Mouse (Mus musculus) midbrain, embryonic 12.5 days (tissue): ENCODE measurements around the gene Ephb1. TPM values are rescaled to one million over a fixed set of nuclear protein-coding genes. Genes with fewer than 3 reads are reported as not detected.

ENCODE experiments used
- ATAC-seq: fragments of 200-750 bp; cut with Nextera tagmentation; 2 replicates; pipeline ENCODE4 v1.8.0; 2017; ENCODE audit warnings: low read depth, moderate TSS enrichment, moderate library complexity; ENCODE audit not compliant: low FRiP score
- H3K27ac ChIP-seq: fragments of 300-500 bp; sonication (generic); replicated peaks from 2 replicates; pipeline ENCODE4 v1.5.1; 2016; ENCODE audit warnings: mild to moderate bottlenecking
- H3K27me3 ChIP-seq: fragments of 300-500 bp; sonication (generic); 2 replicates; pipeline ENCODE4 v1.6.1; 2016; ENCODE audit warnings: mild to moderate bottlenecking
- H3K36me3 ChIP-seq: fragments of 300-500 bp; sonication (generic); 2 replicates; pipeline ENCODE4 v1.6.1; 2016
- H3K4me1 ChIP-seq: fragments of 300-500 bp; sonication (generic); 2 replicates; pipeline ENCODE4 v1.6.1; 2016
- H3K4me2 ChIP-seq: fragments of 300-500 bp; sonication (generic); replicated peaks from 2 replicates; pipeline ENCODE4 v1.6.1; 2016; ENCODE audit warnings: mild to moderate bottlenecking, moderate library complexity
- H3K4me3 ChIP-seq: fragments of 300-500 bp; sonication (generic); 2 replicates; pipeline ENCODE4 v1.5.1; 2016; ENCODE audit warnings: mild to moderate bottlenecking
- H3K9ac ChIP-seq: fragments of 300-500 bp; sonication (generic); replicated peaks from 2 replicates; pipeline ENCODE4 v1.6.1; 2016; ENCODE audit warnings: mild to moderate bottlenecking, moderate library complexity
- H3K9me3 ChIP-seq: fragments of 300-500 bp; sonication (generic); 2 replicates; pipeline ENCODE4 v1.6.1; 2016; ENCODE audit warnings: mild to moderate bottlenecking
- WGBS: fragments of 180-500 bp; shearing (Covaris S2); methylation state at CpG from one replicate; pipeline ENCODE4 v1.1.7; 2016; 5-methylcytosine and 5-hydroxymethylcytosine counted together
- polyA plus RNA-seq: library from polyadenylated mRNA; unstranded; fragments of >200 nt; fragmentation: Nextera tagmentation; extraction: Ambion mirVana; gene quantifications from 2 replicates; pipeline ENCODE4 v1.2.1, GENCODE M21; 2016

The Ephb1 gene
- polyA plus RNA-seq: 29.9 and 36.7 TPM in 2 replicates

DNA sequence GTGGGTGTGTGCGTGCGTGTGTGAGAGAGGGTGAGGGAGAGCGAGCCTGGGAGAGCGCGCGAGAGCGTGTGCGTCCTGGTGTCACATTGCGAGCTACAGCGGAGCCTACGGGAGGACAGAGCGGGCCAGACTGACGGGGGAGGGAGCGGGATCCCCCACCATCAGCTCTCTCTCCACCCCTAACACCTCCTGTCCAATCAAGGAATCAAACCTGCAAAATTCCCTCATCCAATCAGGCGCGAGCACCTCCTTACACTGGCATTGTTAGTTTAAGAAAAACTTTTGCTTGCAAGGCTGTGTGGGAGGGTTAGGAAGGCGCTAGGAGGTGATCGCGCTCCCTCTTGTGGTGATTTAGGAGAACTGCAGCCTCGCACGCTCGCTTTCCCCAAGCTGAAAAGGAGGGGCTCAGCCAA, at the start of gene Ephb1:
Gene Ephb1 (minus strand): TSS at position 133 of the 413 bp plus-strand sequence.
- Histone ChIP-seq H3K9ac (peak within 1 kb of the TSS; percentile 95), H3K27me3 (peaks cover 71% of the 10 kb centered on the region), H3K27ac (peak within 1 kb of the TSS; percentile 79), H3K36me3 (no peaks in the 10 kb centered on the region), H3K9me3 (no peaks in the 10 kb centered on the region), H3K4me1 (peaks cover 28% of the 10 kb centered on the region), H3K4me3 (peak within 1 kb of the TSS; percentile 91), H3K4me2 (peak within 1 kb of the TSS; percentile 98)
- ATAC-seq: peak; percentile 95
- 0% methylated on average over 20 of the region's 22 CpGs for WGBS

DNA sequence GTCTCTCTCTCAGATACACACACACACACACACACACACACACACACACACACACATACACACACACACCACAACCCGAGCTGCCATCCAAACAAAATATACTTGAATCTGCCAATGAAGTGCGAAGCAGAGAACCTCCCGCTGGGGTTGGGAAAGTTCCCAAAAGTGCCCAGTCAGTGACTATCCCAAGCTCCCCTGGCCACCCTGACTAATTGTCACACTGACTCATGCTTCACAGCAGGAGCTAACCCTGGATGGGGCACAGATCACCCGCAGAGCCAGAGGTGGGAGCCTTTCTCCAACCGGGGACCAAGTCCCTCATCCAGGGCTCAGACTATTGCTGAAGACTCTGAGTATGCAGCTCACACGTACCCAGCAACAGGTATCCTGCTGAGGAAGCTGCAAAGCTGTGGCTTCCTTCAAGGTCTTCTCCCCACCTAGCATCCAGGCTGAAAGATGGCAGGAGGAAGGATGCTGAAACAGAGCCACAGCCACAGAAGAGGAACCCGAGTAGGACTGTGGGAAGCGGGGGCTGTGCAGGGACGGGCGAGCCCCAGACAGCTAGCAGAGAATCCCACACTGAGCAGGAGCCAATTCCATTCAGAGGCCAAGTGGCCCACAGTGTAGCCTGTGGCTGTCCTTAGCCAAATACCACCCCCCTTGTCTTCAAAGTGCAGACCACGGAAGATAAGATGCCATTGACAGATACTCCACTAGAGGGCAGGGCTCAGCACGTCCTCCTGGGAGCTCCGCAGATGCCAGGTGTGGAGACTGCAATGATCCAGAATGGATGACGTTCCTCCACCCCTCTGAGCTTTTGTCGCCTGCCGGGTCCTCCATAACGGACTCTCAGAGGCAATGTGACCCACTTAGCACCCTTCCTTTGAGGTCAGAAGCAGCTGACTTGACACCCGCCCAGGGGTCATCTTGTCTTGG, 48.9 kb upstream of the Ephb1 start:
- H3K27ac ChIP-seq: no peak overlapping the region
- peak; percentile 68 for ATAC-seq
- no peaks in the 10 kb centered on the region for H3K36me3 ChIP-seq
- WGBS: 31% methylated on average over 18 of the region's 18 CpGs
- no peak overlapping the region for H3K9ac ChIP-seq
- H3K4me3 ChIP-seq: no peak overlapping the region
- peaks cover 4% of the 10 kb centered on the region; the same call in 1 of the 2 replicates for H3K4me1 ChIP-seq
- H3K9me3 ChIP-seq: no peaks in the 10 kb centered on the region
- H3K4me2 ChIP-seq: no peak overlapping the region
- H3K27me3 ChIP-seq: peaks cover 50% of the 10 kb centered on the region

DNA sequence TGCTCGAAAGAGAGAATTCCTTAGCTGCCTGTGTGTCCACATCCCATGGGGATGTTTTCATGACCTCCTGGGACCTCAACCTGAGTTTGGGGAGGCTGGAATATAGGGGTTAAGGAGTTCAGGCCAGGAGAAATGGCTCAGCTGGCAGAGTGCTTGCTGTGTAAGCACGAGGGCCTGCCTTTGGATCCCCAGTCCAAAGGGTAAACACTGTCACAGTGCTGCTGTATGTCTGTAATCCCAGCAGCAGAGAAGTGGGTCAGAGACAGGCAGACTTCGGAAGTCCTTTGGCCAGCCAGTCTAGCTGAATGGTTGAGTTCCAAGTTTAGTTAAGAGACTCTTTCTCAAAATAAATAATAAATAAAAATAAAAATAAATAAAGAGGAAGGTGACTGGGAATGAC, 48.2 kb upstream of the Ephb1 start:
- H3K4me3 ChIP-seq: no peak overlapping the region
- peaks cover 4% of the 10 kb centered on the region; the same call in 1 of the 2 replicates for H3K4me1 ChIP-seq
- no peak overlapping the region for H3K9ac ChIP-seq
- peaks cover 50% of the 10 kb centered on the region for H3K27me3 ChIP-seq
- no peaks in the 10 kb centered on the region for H3K9me3 ChIP-seq
- no peak for ATAC-seq
- WGBS: 64% methylated on average over 3 of the region's 3 CpGs
- no peak overlapping the region for H3K27ac ChIP-seq
- no peak overlapping the region for H3K4me2 ChIP-seq
- no peaks in the 10 kb centered on the region for H3K36me3 ChIP-seq

DNA sequence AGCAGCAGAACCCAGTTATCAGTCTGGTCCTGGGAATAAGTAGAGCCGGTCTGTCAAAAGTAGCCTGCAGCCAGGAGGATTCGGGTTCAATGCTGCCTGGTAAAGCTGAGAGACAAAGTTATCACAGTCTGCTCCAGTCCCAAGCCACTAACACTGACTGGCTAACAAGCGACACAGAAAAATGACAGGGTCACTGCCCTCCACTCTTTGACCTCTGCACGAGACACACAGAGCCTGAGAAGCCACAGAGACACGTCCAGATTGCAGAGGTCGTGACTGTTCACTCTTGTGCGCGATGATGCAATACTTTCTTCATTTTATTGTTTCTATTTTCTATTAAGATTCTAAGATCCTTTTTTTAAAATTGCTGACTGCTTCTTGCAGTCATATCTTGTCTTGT, 33.8 kb upstream of the Ephb1 start:
- no peak overlapping the region for H3K9ac ChIP-seq
- ATAC-seq: no peak
- no peak overlapping the region for H3K4me2 ChIP-seq
- H3K27ac ChIP-seq: no peak overlapping the region
- no peaks in the 10 kb centered on the region for H3K9me3 ChIP-seq
- 68% methylated on average over 8 of the region's 8 CpGs for WGBS
- no peaks in the 10 kb centered on the region for H3K27me3 ChIP-seq
- H3K4me3 ChIP-seq: no peak overlapping the region
- H3K36me3 ChIP-seq: no peaks in the 10 kb centered on the region
- H3K4me1 ChIP-seq: peaks cover 6% of the 10 kb centered on the region; the same call in 1 of the 2 replicates

DNA sequence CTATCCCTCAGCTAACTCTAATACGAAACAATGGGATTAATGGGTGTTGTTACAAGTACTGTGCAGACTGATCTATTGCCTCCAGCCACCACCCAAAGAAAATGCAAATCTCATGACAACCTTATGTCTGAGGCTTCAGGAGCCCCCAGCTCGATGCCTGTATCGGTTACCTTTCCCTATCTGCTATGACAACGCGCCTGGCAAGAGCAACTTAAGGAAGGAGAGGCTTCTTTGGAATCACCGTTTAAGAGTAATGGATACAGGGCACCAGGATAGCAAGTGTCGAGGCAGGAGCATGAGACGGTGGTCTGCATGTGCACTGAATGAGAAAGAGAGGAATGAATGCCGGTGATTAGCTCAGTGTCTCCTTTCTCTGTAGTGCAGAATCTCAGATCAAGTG, 32.3 kb upstream of the Ephb1 start:
- H3K36me3 ChIP-seq: no peaks in the 10 kb centered on the region
- H3K27me3 ChIP-seq: no peaks in the 10 kb centered on the region
- no peak overlapping the region for H3K4me2 ChIP-seq
- ATAC-seq: no peak
- H3K4me3 ChIP-seq: no peak overlapping the region
- H3K27ac ChIP-seq: no peak overlapping the region
- H3K9ac ChIP-seq: no peak overlapping the region
- H3K4me1 ChIP-seq: peaks cover 6% of the 10 kb centered on the region; the same call in 1 of the 2 replicates
- WGBS: 92% methylated on average over 9 of the region's 9 CpGs
- H3K9me3 ChIP-seq: no peaks in the 10 kb centered on the region

DNA sequence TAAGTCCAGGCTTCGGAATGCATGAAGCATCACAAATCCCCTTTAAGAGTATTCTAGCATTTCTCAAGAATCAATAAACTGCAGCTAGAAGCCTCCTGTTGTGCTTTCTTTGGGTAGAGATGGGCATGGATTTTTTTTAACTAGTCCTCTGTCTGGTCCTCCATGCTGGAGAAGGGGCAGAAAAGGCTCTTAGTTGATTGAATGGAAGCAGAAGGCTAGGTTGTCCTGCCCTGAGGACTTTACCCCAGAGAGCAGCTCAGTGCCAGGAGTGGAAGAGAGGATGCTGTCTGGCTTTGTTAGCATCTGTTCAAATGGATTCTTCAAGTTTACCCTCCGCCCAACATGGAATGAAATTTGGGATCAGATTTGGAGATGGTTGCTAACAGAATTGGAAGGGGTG, 25.7 kb upstream of the Ephb1 start:
- no peak for ATAC-seq
- no peak overlapping the region for H3K27ac ChIP-seq
- H3K27me3 ChIP-seq: no peaks in the 10 kb centered on the region
- no peak overlapping the region for H3K4me3 ChIP-seq
- peaks cover 6% of the 10 kb centered on the region; the same call in 1 of the 2 replicates for H3K4me1 ChIP-seq
- H3K9ac ChIP-seq: no peak overlapping the region
- no peak overlapping the region for H3K4me2 ChIP-seq
- WGBS: 83% methylated on average over 2 of the region's 2 CpGs
- no peaks in the 10 kb centered on the region for H3K36me3 ChIP-seq
- no peaks in the 10 kb centered on the region for H3K9me3 ChIP-seq

DNA sequence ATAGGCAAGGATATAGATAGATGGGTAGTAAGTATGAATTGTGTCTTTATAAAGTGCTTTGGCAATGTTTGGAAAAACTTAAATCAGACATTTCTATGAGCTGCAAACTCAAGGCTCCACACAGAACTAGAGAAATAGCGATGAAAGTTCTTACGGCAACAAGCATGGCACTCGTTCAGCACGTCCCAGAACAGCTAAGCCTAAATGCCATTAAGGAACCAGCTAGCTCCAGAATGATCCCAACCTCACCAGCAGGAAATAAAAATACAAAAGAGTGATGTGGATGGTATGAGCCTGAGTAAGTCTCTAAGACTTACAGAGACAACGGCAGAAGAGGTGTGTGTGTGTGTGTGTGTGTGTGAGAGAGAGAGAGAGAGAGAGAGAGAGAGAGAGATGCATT, 20.2 kb upstream of the Ephb1 start:
- H3K27ac ChIP-seq: no peak overlapping the region
- no peak overlapping the region for H3K4me3 ChIP-seq
- H3K9ac ChIP-seq: no peak overlapping the region
- 95% methylated on average over 5 of the region's 5 CpGs for WGBS
- H3K27me3 ChIP-seq: no peaks in the 10 kb centered on the region
- H3K36me3 ChIP-seq: no peaks in the 10 kb centered on the region
- no peak overlapping the region for H3K4me2 ChIP-seq
- no peak for ATAC-seq
- H3K9me3 ChIP-seq: no peaks in the 10 kb centered on the region
- H3K4me1 ChIP-seq: 0 out of 2 replicates have a peak, but pooled peaks cover 3% of the 10 kb centered on the region

DNA sequence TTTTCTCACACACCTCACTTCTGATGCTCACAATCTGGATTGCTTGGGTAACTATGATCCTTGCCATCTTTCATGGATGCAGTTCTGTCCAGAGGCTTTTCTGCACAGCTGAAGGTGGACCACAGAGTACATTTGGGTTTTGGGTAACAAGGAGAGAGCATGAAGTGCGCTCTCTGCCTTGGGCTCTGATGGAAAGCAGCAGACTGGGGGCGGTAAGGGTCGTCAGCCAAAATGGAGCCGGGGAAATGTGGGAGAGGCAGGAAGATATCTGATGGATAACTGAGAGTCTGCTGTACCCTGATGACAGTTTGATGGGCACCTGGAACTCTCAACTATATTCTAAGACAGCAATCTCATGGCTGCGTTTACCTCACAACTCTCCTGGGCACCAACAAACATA, 19.4 kb upstream of the Ephb1 start:
- no peak for ATAC-seq
- Histone ChIP-seq H3K4me2 (no peak overlapping the region), H3K27ac (no peak overlapping the region), H3K9ac (no peak overlapping the region), H3K4me3 (no peak overlapping the region), H3K9me3 (no peaks in the 10 kb centered on the region), H3K36me3 (no peaks in the 10 kb centered on the region), H3K4me1 (0 out of 2 replicates have a peak, but pooled peaks cover 3% of the 10 kb centered on the region), H3K27me3 (no peaks in the 10 kb centered on the region)
- 93% methylated on average over 5 of the region's 5 CpGs for WGBS

DNA sequence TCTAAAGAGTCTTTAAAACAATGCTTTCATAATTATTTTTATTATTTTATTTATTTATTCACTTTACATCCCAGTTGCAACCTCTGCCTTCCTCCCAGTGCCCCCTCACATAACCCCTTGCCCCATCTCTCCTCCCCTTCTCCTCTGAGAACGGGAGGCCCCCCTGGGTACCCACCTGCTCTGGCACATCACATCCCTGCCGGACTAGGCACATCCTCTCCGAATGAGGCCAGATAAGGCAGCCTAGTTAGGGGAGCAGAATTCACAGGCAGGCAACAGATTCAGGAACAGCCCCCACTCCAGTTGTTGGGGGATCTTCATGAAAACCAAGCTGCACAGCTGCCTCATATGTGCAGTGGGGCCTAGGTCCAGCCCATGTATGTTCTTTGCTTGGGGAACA, 17.4 kb upstream of the Ephb1 start:
- Histone ChIP-seq H3K27ac (no peak overlapping the region), H3K36me3 (no peaks in the 10 kb centered on the region), H3K4me2 (no peak overlapping the region), H3K4me3 (no peak overlapping the region), H3K4me1 (0 out of 2 replicates have a peak, but pooled peaks cover 3% of the 10 kb centered on the region), H3K9me3 (no peaks in the 10 kb centered on the region), H3K27me3 (no peaks in the 10 kb centered on the region), H3K9ac (no peak overlapping the region)
- no peak for ATAC-seq
- 84% methylated on average over 3 of the region's 3 CpGs for WGBS

DNA sequence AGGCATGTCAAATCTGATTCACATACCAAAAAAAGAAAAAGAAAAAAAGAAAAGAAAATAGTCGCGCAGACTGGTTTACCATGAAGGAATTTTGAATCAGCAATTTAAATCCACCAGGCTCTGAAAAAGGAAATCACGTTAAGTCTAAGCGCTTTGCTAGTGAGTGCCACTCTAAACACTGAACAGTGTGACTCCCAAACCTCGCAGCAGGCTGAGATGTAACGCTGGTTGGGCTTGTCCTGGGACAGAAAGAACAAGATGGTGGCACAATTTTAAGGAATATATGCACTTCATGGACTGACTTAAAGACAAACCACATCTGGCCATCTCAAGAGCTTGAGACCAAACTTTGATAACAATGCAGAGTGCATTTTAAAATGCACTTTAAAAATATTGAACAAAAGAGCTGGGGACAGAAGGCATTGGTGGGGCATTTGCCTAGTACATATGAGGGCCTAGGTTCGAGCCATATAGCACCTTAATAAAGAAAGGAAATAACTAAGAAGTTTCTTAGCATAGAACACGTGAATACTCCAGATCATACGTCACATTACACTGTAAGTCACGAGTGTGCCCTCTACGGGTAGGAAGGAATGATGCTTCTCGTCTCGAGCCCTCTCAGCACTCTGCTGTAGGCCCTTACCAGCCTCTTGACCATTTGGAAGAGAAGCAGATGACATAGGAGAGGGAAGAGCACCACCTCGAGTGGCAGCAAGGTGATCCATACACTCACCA, 16.7 kb upstream of the Ephb1 start:
- no peaks in the 10 kb centered on the region for H3K9me3 ChIP-seq
- H3K4me1 ChIP-seq: 0 out of 2 replicates have a peak, but pooled peaks cover 3% of the 10 kb centered on the region
- 52% methylated on average over 14 of the region's 14 CpGs for WGBS
- no peak overlapping the region for H3K9ac ChIP-seq
- H3K36me3 ChIP-seq: no peaks in the 10 kb centered on the region
- H3K4me2 ChIP-seq: no peak overlapping the region
- no peak for ATAC-seq
- no peaks in the 10 kb centered on the region for H3K27me3 ChIP-seq
- no peak overlapping the region for H3K27ac ChIP-seq
- no peak overlapping the region for H3K4me3 ChIP-seq

DNA sequence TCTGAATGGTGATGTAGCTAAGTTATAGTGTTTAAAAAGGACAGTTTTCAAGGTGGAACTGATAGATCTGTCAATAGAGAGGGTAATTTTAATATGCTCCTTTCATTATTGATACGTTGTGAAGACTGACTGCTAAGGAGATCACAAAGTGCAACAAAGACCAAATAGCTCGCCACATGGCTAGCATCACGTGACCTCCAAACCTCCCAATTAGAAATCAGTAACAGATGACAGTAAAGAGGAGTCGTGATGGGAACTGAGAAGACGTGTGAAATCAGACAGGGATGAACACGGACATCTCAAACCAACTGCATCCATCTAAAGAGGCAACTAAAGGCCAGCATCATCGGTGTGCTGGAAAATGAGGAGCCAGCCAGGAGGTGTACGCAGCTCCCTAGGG, 15.6 kb upstream of the Ephb1 start:
- no peaks in the 10 kb centered on the region for H3K9me3 ChIP-seq
- no peak overlapping the region for H3K4me3 ChIP-seq
- H3K9ac ChIP-seq: no peak overlapping the region
- no peak overlapping the region for H3K4me2 ChIP-seq
- H3K4me1 ChIP-seq: 0 out of 2 replicates have a peak, but pooled peaks cover 3% of the 10 kb centered on the region
- H3K27ac ChIP-seq: no peak overlapping the region
- 64% methylated on average over 8 of the region's 8 CpGs for WGBS
- H3K36me3 ChIP-seq: no peaks in the 10 kb centered on the region
- no peak for ATAC-seq
- no peaks in the 10 kb centered on the region for H3K27me3 ChIP-seq

DNA sequence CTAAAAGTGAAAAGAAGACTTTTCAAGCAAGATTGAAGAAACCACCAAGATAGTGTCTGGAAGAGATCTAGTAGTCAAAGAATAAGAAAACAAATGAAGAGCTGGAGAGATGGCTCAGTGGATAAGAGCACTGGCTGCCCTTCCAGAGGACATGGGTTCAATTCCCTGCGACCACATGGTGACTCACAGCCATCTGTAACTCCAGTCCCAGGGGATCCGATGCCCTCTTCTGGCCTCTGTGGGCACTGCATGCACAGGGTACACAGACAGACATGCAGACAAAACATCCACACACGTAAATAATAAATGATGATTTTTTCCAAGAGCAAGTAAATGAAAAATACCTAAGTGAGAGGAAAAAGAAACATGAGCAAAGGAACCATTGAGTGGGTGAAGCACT, 14.6 kb upstream of the Ephb1 start:
- Histone ChIP-seq H3K9me3 (no peaks in the 10 kb centered on the region), H3K4me1 (0 out of 2 replicates have a peak, but pooled peaks cover 3% of the 10 kb centered on the region), H3K9ac (no peak overlapping the region), H3K27ac (no peak overlapping the region), H3K27me3 (no peaks in the 10 kb centered on the region), H3K4me2 (no peak overlapping the region), H3K4me3 (no peak overlapping the region), H3K36me3 (no peaks in the 10 kb centered on the region)
- no peak for ATAC-seq
- WGBS: 70% methylated on average over 3 of the region's 3 CpGs
